20 mouse cellular contexts compared by ENCODE assay signal in genomic region chr4:31421386-31421785, GRCm38 (mm10).
"Had no signal": no experiment of that assay in that cellular context is flagged by ENCODE, and none has a peak within 500 bp of the region (broad histone marks: within the 10 kb centered on the region; RNA-seq: fewer than 3 reads in every experiment).

No protein-coding gene starts in this region.

- H3K27ac ChIP-seq: layer of hippocampus, adult 2 months; limb, embryonic 13.5 days; liver, embryonic 12.5 days; liver, embryonic 15.5 days; lung, embryonic 15.5 days; midbrain, embryonic 10.5 days; neural tube, embryonic 12.5 days; neural tube, embryonic 15.5 days; stomach, embryonic 15.5 days had no signal

- DNase-seq: layer of hippocampus, adult 9-11 months; liver; lung, adult 18-20 months; lung, postnatal 10 days; lung, postnatal 36 days; midbrain, embryonic 14.5 days; right cerebral cortex, postnatal 25 days; spleen, adult 18-20 months; thymus, postnatal 25 days had no signal

- H3K4me1 ChIP-seq: liver, embryonic 12.5 days; liver, embryonic 15.5 days; megakaryocyte, embryonic 14.5 days; neural tube, embryonic 12.5 days; stomach, embryonic 15.5 days had no signal

- H3K9ac ChIP-seq: limb, embryonic 13.5 days; liver, embryonic 12.5 days; liver, embryonic 15.5 days; lung, embryonic 15.5 days; neural tube, embryonic 12.5 days; neural tube, embryonic 15.5 days; stomach, embryonic 15.5 days had no signal

- H3K27me3 ChIP-seq: liver, embryonic 12.5 days; liver, embryonic 15.5 days; lung, embryonic 15.5 days; megakaryocyte, embryonic 14.5 days; neural tube, embryonic 12.5 days; neural tube, embryonic 15.5 days; stomach, embryonic 15.5 days had no signal

- H3K9me3 ChIP-seq: limb, embryonic 10.5 days; limb, embryonic 13.5 days; liver, embryonic 12.5 days; liver, embryonic 15.5 days; lung, embryonic 15.5 days; midbrain, embryonic 10.5 days; neural tube, embryonic 12.5 days; neural tube, embryonic 15.5 days; stomach, embryonic 15.5 days had no signal

- H3K36me3 ChIP-seq: limb, embryonic 10.5 days; limb, embryonic 13.5 days; liver, embryonic 12.5 days; liver, embryonic 15.5 days; lung, embryonic 15.5 days; midbrain, embryonic 10.5 days; neural tube, embryonic 12.5 days; neural tube, embryonic 15.5 days; stomach, embryonic 15.5 days had no signal

- ATAC-seq: liver, embryonic 12.5 days had no signal

- H3K4me3 ChIP-seq: layer of hippocampus, adult 2 months; limb, embryonic 10.5 days; limb, embryonic 13.5 days; liver, embryonic 12.5 days; liver, embryonic 15.5 days; lung, embryonic 15.5 days; megakaryocyte, embryonic 14.5 days; midbrain, embryonic 10.5 days; neural tube, embryonic 12.5 days; neural tube, embryonic 15.5 days; stomach, embryonic 15.5 days had no signal

- H3K4me2 ChIP-seq: limb, embryonic 13.5 days; liver, embryonic 12.5 days; liver, embryonic 15.5 days; lung, embryonic 15.5 days; neural tube, embryonic 12.5 days; neural tube, embryonic 15.5 days; stomach, embryonic 15.5 days had no signal
